Mouse (Mus musculus): Measurements from ENCODE around the gene Slc36a3. TPM values are rescaled to one million over a fixed set of nuclear protein-coding genes. Genes with fewer than 3 reads are reported as not detected.
A peak's percentile ranks its signal among the peaks of the same experiment; 100 is the strongest.

The Slc36a3 gene
- polyA plus RNA-seq, 1 experiment from 2014 or later, result not detected

- DNase-seq (ENCODE audit: low spot score) (no peak), ATAC-seq (ENCODE audit: insufficient read depth, low FRiP score, low TSS enrichment) (no peak)
- H3K4me3 ChIP-seq (ENCODE audit: low read depth, low read length), result no peak overlapping the region
- H3K27ac ChIP-seq (ENCODE audit: low read depth, low read length), result no peak overlapping the region
- H3K36me3 ChIP-seq (ENCODE audit: control insufficient read depth, insufficient read depth, low read length), result no peaks in the 10 kb centered on the region
- no peaks in the 10 kb centered on the region for H3K9me3 ChIP-seq (ENCODE audit: control insufficient read depth, low read length)
- H3K9ac ChIP-seq (ENCODE audit: low read length), result no peak overlapping the region
- H3K4me1 ChIP-seq (ENCODE audit: control insufficient read depth, insufficient read depth, low read length), result peaks cover 11% of the 10 kb centered on the region
- 0 out of 2 replicates have a peak overlapping the region, but pooled peaks have one; percentile 94 for H3K4me2 ChIP-seq (ENCODE audit: low read depth)
- H3K27me3 ChIP-seq (ENCODE audit: control insufficient read depth, insufficient read depth, low read length), result 0 out of 2 replicates have a peak, but pooled peaks cover 4% of the 10 kb centered on the region
- 66% methylated on average over 3 of the region's 3 CpGs for WGBS
These were observed 73.0 kb downstream of the Slc36a3 start for GRCm38 (mm10) chr11:55078502-55078901.

DNA sequence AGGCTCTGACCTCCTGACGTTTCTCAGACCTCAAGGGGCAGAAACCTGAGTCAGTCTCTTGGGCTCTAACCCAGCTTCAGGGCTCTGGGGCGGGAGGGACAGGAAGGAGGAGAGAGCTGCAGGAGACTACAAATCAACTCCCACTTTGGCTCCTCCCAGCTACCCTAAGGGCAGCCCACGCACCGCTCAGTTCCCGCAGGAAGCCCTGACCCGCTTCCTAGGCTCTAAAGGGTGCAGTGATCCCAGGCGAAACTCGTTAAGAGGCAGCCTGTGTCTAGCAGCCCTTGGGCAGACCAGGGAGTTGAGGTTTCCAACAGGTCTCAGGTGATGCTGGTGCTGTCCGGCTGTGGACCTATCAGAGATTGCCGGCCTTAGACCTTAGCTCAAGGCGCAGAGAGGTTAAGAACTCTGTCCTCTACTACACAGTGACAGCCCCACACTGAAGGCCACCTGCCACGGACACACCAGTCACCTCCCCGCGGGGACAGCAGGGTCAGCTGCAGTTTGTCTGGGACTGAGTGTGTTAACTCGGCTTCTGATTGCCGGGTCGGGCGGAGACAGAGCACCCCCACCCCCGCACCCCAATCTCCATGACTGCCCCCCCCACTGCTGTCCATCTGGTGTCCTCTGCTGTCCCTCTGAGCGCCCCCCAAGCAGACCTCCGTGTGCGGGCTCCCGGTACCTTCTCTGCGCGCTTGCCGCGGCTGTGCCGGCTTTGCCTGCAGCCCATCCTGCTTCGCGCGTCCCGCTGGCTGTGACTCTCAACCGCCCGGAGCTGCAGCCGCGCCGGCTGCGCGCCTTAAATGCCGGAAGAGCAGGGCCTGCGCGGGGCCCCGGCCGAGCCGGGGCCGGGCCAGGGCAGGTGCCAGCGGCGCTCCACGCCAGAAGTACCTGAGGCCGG, 73.9 kb downstream of the Slc36a3 start, which contains the start of gene Ccdc69:
Gene Ccdc69 (minus strand): TSS at position 801 of the 901 bp plus-strand sequence.
- DNase-seq (ENCODE audit: low spot score), result peak; percentile 65
- under 1% methylated on average over 50 of the region's 50 CpGs for WGBS
- no peaks in the 10 kb centered on the region for H3K9me3 ChIP-seq (ENCODE audit: control insufficient read depth, low read length)

DNA sequence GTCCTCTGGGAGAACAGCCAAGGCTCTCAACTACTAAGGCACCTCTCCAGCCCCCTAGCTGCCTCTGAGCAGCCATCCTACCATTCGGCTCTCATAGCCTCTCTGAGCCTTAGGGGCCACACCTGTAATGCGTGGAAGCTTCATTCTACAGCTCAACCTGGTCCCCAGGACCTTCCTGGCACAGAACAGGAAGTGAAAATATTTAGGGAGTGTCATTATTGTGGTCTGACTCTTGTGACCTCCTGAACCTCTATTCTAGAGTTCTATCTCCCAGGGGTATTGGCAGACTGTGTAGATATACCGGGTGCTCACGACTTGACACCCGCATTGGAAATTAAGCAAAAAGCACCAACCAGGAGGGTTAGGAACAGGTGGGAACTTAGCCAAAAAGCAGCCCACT, 75.3 kb downstream of the Slc36a3 start:
- WGBS, result 86% methylated on average over 5 of the region's 5 CpGs
- no peak overlapping the region for H3K9ac ChIP-seq (ENCODE audit: low read length)
- no peak overlapping the region for H3K4me2 ChIP-seq (ENCODE audit: low read depth)

More for the DNA sequence above, 73.9 kb downstream of the Slc36a3 start, which contains the start of gene Ccdc69:
- H3K36me3 ChIP-seq (ENCODE audit: control insufficient read depth, insufficient read depth, low read length), result no peaks in the 10 kb centered on the region
- H3K9ac ChIP-seq (ENCODE audit: low read length), result peak within 1 kb of the TSS; percentile 63
- H3K4me2 ChIP-seq (ENCODE audit: low read depth), result peak within 1 kb of the TSS; percentile 94
- no peak within 1 kb of the TSS for H3K27ac ChIP-seq (ENCODE audit: low read depth, low read length)
- 0 out of 2 replicates have a peak, but pooled peaks have one; percentile 53 for ATAC-seq (ENCODE audit: insufficient read depth, low FRiP score, low TSS enrichment)
- peak within 1 kb of the TSS; percentile 38 for H3K4me3 ChIP-seq (ENCODE audit: low read depth, low read length)
- H3K4me1 ChIP-seq (ENCODE audit: control insufficient read depth, insufficient read depth, low read length), result peaks cover 11% of the 10 kb centered on the region
- 0 out of 2 replicates have a peak, but pooled peaks cover 4% of the 10 kb centered on the region for H3K27me3 ChIP-seq (ENCODE audit: control insufficient read depth, insufficient read depth, low read length)

GRCm38 (mm10) chr11:55075602-55076001, 75.9 kb downstream of the Slc36a3 start:
- H3K9ac ChIP-seq (ENCODE audit: low read length), result no peak overlapping the region
- 85% methylated on average over 2 of the region's 2 CpGs for WGBS
- H3K36me3 ChIP-seq (ENCODE audit: control insufficient read depth, insufficient read depth, low read length), result no peaks in the 10 kb centered on the region
- H3K4me1 ChIP-seq (ENCODE audit: control insufficient read depth, insufficient read depth, low read length), result peaks cover 11% of the 10 kb centered on the region
- H3K4me2 ChIP-seq (ENCODE audit: low read depth), result no peak overlapping the region
- H3K27ac ChIP-seq (ENCODE audit: low read depth, low read length), result no peak overlapping the region
- H3K9me3 ChIP-seq (ENCODE audit: control insufficient read depth, low read length), result no peaks in the 10 kb centered on the region
- ATAC-seq (ENCODE audit: insufficient read depth, low FRiP score, low TSS enrichment) (no peak), DNase-seq (ENCODE audit: low spot score) (no peak)
- H3K27me3 ChIP-seq (ENCODE audit: control insufficient read depth, insufficient read depth, low read length), result 0 out of 2 replicates have a peak, but pooled peaks cover 4% of the 10 kb centered on the region
- no peak overlapping the region for H3K4me3 ChIP-seq (ENCODE audit: low read depth, low read length)

More for the DNA sequence above, 75.3 kb downstream of the Slc36a3 start:
- no peak overlapping the region for H3K27ac ChIP-seq (ENCODE audit: low read depth, low read length)
- no peaks in the 10 kb centered on the region for H3K36me3 ChIP-seq (ENCODE audit: control insufficient read depth, insufficient read depth, low read length)
- peaks cover 11% of the 10 kb centered on the region for H3K4me1 ChIP-seq (ENCODE audit: control insufficient read depth, insufficient read depth, low read length)
- H3K4me3 ChIP-seq (ENCODE audit: low read depth, low read length), result no peak overlapping the region
- DNase-seq (ENCODE audit: low spot score) (no peak), ATAC-seq (ENCODE audit: insufficient read depth, low FRiP score, low TSS enrichment) (no peak)
- H3K9me3 ChIP-seq (ENCODE audit: control insufficient read depth, low read length), result no peaks in the 10 kb centered on the region
- H3K27me3 ChIP-seq (ENCODE audit: control insufficient read depth, insufficient read depth, low read length), result 0 out of 2 replicates have a peak, but pooled peaks cover 4% of the 10 kb centered on the region

Other genes with a start within 250 kb of the Slc36a3 start
- 98.3 and 109 TPM in 2 replicates for gene Gpx3, start 249.3 kb downstream of the Slc36a3 start, polyA plus RNA-seq (2014; fragmentation: Nextera tagmentation; extraction: Ambion mirVana)
- 12.4 and 13.2 TPM in 2 replicates for gene Tnip1, start 188.8 kb downstream of the Slc36a3 start, polyA plus RNA-seq (2014; fragmentation: Nextera tagmentation; extraction: Ambion mirVana)
- 90.1 and 91.8 TPM in 2 replicates for gene Anxa6, start 118.3 kb downstream of the Slc36a3 start, polyA plus RNA-seq (2014; fragmentation: Nextera tagmentation; extraction: Ambion mirVana)
- 0.32 and 0.73 TPM in 2 replicates for gene Ccdc69, start 73.6 kb downstream of the Slc36a3 start, polyA plus RNA-seq (2014; fragmentation: Nextera tagmentation; extraction: Ambion mirVana)
- gene Gm2a, start 53.6 kb downstream of the Slc36a3 start, polyA plus RNA-seq (2014; fragmentation: Nextera tagmentation; extraction: Ambion mirVana), result 13.6 and 13.8 TPM in 2 replicates
- gene Slc36a2, start 33.4 kb upstream of the Slc36a3 start, polyA plus RNA-seq (2014; fragmentation: Nextera tagmentation; extraction: Ambion mirVana), result 0.35 and 0.76 TPM in 2 replicates
- gene Slc36a1, start 52.6 kb upstream of the Slc36a3 start, polyA plus RNA-seq (2014; fragmentation: Nextera tagmentation; extraction: Ambion mirVana), result 1.9 and 2.6 TPM in 2 replicates
- gene Fat2, start 184.9 kb upstream of the Slc36a3 start, polyA plus RNA-seq (2014; fragmentation: Nextera tagmentation; extraction: Ambion mirVana), result 0.01 and 0.05 TPM in 2 replicates

All from neural tube, embryonic 11.5 days (tissue).